Mouse (Mus musculus): ENCODE measurements at regions not wholly inside any gene's neighbourhood (a gene's known extent, or its start where the extent isn't known, plus 50 kb on each side); places are given as distances from the start of the nearest gene placed in this dataset.

- DNase-seq (ENCODE audit: inconsistent age in 2 of 2, low spot score in 1 of 2): no peak
These were observed 51.2 kb upstream of the Tanc2 start for GRCm38 (mm10) chr11:105538421-105539210.

DNA sequence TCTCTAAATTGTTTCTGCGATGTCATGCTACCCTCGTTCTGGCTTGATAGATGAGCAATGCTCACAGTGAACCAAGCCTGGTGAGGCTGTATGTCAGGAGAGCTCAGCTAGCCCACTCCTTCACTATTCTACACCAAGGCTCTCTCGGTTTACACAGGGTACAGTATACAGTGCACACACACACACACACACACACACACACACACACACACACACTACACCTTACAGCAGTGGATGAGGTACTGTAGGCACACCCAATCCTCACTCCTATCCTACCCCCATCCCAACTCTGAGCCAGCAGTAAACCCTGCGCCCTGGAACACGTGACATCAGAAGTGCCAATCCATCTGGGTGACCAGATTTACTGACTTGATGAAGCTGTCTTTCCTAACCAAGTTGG is 57.2 kb upstream of the Tanc2 start:
- no peak for DNase-seq (ENCODE audit: inconsistent age in 2 of 2, low spot score in 1 of 2)

- peak in 1 of 2 experiments; percentile 62 for DNase-seq (ENCODE audit: inconsistent age in 2 of 2, low spot score in 1 of 2)
These were observed 59.1 kb upstream of the Tanc2 start for GRCm38 (mm10) chr11:105530711-105531157.

DNA sequence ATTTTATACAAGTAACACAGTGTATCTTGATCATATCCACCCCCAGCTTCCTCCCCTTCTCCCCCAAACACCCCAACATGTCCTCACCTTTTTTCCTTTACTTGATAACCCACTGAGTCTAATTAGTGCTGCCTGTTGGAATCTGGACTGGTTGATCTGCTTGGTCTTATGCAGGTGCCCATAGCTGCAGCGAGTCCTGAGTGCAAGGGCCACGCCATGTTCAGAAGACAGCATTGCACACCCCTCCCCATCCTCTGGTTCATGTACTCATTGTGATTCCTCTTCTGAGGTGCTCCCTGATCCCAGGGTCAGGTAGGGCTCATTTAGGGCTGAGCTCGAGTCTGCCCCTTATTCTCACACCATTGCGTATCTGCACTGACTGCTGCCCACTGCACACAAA is 63.7 kb upstream of the Tanc2 start:
- no peak for DNase-seq (ENCODE audit: inconsistent age in 2 of 2, low spot score in 1 of 2)

GRCm38 (mm10) chr11:105525608-105526007 is 64.2 kb upstream of the Tanc2 start:
- peak; percentile 18 to 54 for DNase-seq (ENCODE audit: inconsistent age in 2 of 2, low spot score in 1 of 2)

DNA sequence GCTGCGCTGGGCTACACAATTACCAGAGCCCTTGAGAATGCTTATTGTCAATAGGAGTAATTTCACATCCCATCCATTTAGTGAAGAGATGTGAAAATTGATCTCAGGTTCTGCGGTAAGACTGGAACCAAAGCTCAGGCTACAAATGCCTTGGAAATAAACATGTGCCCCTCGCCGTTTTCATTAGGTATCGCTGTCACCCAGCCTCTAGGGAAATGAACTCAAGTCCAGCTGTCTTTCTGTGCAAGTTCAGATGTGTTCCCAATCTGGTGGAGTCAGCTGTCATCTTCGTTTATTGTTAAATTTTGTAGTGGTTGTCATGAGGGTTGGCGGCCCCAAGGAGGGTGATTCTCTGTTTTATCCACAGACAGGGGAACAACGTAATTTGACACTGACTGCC is 65.4 kb upstream of the Tanc2 start:
- no peak for DNase-seq (ENCODE audit: inconsistent age in 2 of 2, low spot score in 1 of 2)

DNA sequence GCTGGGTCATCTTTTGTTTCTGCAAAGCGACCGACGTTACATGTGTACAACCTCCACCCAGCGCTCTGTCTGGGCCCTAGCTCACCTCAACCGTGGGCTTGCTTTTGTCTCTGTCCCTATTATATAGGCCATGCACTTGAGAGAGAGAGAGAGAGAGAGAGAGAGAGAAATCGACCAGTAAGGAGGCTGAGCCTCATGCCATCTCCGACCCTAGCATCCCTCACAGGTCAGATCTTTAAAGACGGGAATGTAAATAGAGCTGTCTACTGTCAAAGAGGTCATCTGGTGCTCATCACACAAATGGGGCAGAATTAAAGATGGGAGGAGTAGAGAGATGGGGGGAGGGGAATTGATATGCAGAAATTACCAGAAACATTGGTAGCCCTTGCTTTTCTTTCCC is 66.0 kb upstream of the Tanc2 start:
- no peak for DNase-seq (ENCODE audit: inconsistent age in 2 of 2, low spot score in 1 of 2)

DNA sequence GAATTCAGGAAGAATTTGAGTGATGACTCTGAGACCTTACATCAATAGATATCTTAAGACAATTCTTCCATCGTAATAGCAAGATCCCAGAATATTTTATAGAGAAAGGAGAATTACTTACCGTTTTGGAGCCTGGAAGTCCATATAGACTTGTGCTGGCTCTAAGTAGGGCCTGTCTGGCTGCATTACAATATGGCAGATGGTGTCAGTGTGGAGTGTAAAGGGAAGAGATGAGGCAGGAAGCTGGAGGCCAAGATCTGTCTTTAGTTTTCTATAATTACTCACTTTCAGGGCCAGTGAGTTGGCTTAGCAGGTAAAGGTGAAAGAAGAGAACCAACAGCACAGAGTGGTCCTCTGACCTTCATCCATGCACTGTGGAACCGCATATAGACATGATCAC is 63.9 kb upstream of the March10 start:
- no peak for DNase-seq (ENCODE audit: inconsistent age in 2 of 2, low spot score in 1 of 2)

DNA sequence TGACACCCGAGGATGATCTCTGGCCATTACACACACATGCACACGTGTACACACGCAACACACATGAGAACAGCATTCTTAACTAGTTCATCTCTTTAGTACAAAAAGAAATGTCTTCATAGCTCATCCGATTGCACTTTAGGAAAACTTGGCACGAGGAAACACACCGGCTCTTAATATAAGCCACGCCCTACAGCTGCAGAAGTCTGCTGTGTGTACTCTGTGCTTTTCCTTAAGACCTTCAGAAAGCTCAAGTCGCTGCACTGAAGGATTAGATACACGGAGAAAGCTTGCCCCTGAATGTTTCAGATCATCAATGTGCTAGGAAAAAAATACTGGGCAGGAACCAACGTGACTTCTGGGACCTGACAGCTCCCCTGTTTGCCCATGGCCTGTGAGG is 56.7 kb upstream of the March10 start:
- no peak for DNase-seq (ENCODE audit: inconsistent age in 2 of 2, low spot score in 1 of 2)

DNA sequence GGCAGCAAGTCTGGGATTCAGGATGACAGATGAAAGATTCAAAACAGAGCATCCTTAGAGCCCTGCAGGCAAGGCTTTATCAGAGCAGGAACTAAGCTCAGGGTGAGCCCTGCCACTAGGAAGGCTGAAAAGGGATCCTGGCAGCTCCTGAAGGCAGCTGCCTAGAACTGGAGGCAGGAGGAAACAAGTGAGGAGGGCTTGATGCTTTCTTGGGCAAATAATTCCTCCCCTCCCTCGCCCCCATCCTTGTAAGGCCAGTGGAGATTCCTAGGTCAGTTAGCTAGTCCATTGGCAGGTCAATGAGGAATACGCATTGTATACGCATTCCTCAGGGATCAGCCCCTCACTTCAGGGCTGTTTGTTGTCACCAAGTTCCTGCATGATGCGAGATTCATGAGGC is 54.1 kb upstream of the March10 start:
- DNase-seq (ENCODE audit: inconsistent age in 2 of 2, low spot score in 1 of 2): no peak

GRCm38 (mm10) chr11:105510056-105510455 is 53.5 kb upstream of the March10 start:
- DNase-seq (ENCODE audit: inconsistent age in 2 of 2, low spot score in 1 of 2): no peak

DNA sequence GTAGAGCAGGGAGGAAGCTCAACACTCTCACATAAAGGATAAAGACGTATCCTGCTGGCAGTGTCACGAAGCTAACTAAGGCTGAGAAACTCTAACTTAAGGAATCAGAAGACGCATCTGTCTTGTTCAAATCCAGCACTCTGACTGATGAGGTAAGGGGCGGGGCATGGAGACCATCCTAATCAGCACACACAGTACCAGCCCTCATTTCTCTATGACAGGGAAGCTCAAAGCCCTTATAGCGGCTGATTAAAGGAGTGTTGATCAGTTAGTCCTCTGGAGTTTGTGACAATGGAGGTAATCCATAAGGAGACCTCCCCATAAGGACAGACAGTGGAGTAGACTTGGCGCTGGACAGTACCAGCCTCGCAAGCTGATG is 52.1 kb upstream of the March10 start:
- no peak for DNase-seq (ENCODE audit: inconsistent age in 2 of 2, low spot score in 1 of 2)

- no peak for DNase-seq (ENCODE audit: inconsistent age in 2 of 2, low spot score in 1 of 2)
These were observed 51.6 kb upstream of the March10 start for GRCm38 (mm10) chr11:105507972-105508659.

GRCm38 (mm10) chr11:105507332-105507971 is 50.9 kb upstream of the March10 start:
- no peak for DNase-seq (ENCODE audit: inconsistent age in 2 of 2, low spot score in 1 of 2)
